Mouse (Mus musculus) liver, postnatal 0 days (tissue): ENCODE measurements around the gene Tcl1. TPM values are rescaled to one million over a fixed set of nuclear protein-coding genes. Genes with fewer than 3 reads are reported as not detected.

Experiments used
- ATAC-seq: fragments of 200-750 bp; cut with Nextera tagmentation; 2 replicates; pipeline ENCODE4 v1.8.0; 2017; ENCODE audit warnings: mild to moderate bottlenecking, moderate library complexity
- DNase-seq: peaks from one replicate; pipeline ENCODE4 v3.0.0-alpha.2; 2016
- H3K27ac ChIP-seq: fragments of 300-500 bp; sonication (generic); 2 replicates; pipeline ENCODE4 v1.5.1; 2014; ENCODE audit warnings: antibody characterized with exemption, moderate library complexity, mild to moderate bottlenecking, low read depth
- H3K27me3 ChIP-seq: fragments of 300-500 bp; sonication (generic); 2 replicates; pipeline ENCODE4 v1.6.1; 2014; ENCODE audit warnings: low read length, control low read depth, mixed read lengths; ENCODE audit not compliant: insufficient read depth
- H3K36me3 ChIP-seq: fragments of 300-500 bp; sonication (generic); replicated peaks from 2 replicates; pipeline ENCODE4 v1.6.1; 2014; ENCODE audit warnings: mild to moderate bottlenecking, control low read depth, low read length, moderate library complexity, mixed read lengths; ENCODE audit not compliant: insufficient read depth
- H3K4me1 ChIP-seq: fragments of 300-500 bp; sonication (generic); 2 replicates; pipeline ENCODE4 v1.6.1; 2014; ENCODE audit warnings: antibody characterized with exemption, mild to moderate bottlenecking, control low read depth; ENCODE audit not compliant: insufficient read depth
- H3K4me2 ChIP-seq: fragments of 300-500 bp; sonication (generic); 2 replicates; pipeline ENCODE4 v1.6.1; 2014; ENCODE audit warnings: low read depth, mild to moderate bottlenecking, low read length, moderate library complexity, mixed read lengths
- H3K4me3 ChIP-seq: fragments of 300-500 bp; sonication (generic); 2 replicates; pipeline ENCODE4 v1.5.1; 2014; ENCODE audit warnings: low read depth, low read length
- H3K9ac ChIP-seq: fragments of 300-500 bp; sonication (generic); replicated peaks from 2 replicates; pipeline ENCODE4 v1.6.1; 2014; ENCODE audit warnings: mild to moderate bottlenecking, moderate library complexity
- H3K9me3 ChIP-seq: fragments of 300-500 bp; sonication (generic); 2 replicates; pipeline ENCODE4 v1.6.1; 2016; ENCODE audit warnings: mild to moderate bottlenecking, control low read depth, low read length, mixed read lengths
- CTCF ChIP-seq: sonication (generic); IDR thresholded peaks from 2 replicates; pipeline ENCODE4 v1.5.1; 2016; ENCODE audit warnings: antibody characterized with exemption, low read depth
- EP300 ChIP-seq: IDR thresholded peaks from 2 replicates; pipeline ENCODE4 v1.6.1; 2016; ENCODE audit warnings: antibody characterized with exemption, low read depth, mild to moderate bottlenecking
- WGBS: fragments of 180-500 bp; shearing (Covaris S2); extraction: QIAGEN DNeasy Blood & Tissue Kit; methylation state at CpG from one replicate; pipeline ENCODE4 v1.1.7; 2014; ENCODE audit not compliant: insufficient replicate concordance; 5-methylcytosine and 5-hydroxymethylcytosine counted together
- polyA plus RNA-seq: library from polyadenylated mRNA; unstranded; fragments of >200 nt; fragmentation: Nextera tagmentation; extraction: Ambion mirVana; gene quantifications from 2 replicates; pipeline ENCODE4 v1.2.1, GENCODE M21; 2015

Gene Tcl1
- polyA plus RNA-seq, result not detected in 2 replicates

DNA sequence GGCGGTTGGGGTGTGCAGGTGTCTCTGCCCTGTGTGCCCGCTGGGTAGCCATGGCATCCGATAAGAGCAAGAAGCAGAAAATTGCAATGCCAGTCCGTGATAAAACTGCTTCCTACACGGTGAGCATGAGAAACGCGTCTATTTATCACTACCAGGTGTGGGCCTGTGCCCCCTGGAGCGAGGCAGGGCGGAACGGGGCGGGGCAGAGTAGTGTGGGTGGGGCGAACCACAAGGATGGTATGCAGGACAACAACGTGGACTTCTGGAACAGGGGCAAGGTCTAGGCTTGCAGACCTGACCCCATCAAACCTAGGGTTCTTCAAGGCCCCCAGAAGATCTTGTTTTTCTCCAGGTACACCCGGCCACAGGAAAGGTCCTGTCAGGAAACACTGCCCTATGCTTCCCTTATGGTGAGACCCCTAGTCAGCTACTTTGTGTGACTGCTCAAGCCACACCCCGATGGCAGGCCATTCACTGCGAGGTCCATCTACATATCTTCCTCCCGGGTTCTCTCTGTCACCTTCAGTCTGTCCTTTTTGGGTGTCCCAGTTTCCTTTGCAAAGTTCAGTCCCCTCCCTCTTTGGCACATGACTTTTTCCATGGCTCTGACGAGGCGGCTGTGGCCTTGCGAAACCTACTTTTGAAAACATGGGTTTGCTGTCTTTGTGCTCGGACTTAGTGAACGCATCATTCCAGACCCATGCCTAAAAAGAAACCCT is at the start of gene Tcl1:
Gene Tcl1, minus strand, starts transcription at position 193 of the 719 bp plus-strand sequence.
- no peaks in the 10 kb centered on the region for H3K9me3 ChIP-seq
- no peaks in the 10 kb centered on the region for H3K4me1 ChIP-seq
- H3K27ac ChIP-seq, result no peak within 1 kb of the TSS
- H3K4me2 ChIP-seq, result no peak within 1 kb of the TSS
- no peak for TF ChIP-seq CTCF
- TF ChIP-seq EP300, result no peak
- DNase-seq (no peak), ATAC-seq (no peak)
- H3K27me3 ChIP-seq, result no peaks in the 10 kb centered on the region
- WGBS, result 76% methylated on average over 22 of the region's 22 CpGs
- no peak within 1 kb of the TSS for H3K4me3 ChIP-seq
- no peaks in the 10 kb centered on the region for H3K36me3 ChIP-seq
- H3K9ac ChIP-seq, result no peak within 1 kb of the TSS

DNA sequence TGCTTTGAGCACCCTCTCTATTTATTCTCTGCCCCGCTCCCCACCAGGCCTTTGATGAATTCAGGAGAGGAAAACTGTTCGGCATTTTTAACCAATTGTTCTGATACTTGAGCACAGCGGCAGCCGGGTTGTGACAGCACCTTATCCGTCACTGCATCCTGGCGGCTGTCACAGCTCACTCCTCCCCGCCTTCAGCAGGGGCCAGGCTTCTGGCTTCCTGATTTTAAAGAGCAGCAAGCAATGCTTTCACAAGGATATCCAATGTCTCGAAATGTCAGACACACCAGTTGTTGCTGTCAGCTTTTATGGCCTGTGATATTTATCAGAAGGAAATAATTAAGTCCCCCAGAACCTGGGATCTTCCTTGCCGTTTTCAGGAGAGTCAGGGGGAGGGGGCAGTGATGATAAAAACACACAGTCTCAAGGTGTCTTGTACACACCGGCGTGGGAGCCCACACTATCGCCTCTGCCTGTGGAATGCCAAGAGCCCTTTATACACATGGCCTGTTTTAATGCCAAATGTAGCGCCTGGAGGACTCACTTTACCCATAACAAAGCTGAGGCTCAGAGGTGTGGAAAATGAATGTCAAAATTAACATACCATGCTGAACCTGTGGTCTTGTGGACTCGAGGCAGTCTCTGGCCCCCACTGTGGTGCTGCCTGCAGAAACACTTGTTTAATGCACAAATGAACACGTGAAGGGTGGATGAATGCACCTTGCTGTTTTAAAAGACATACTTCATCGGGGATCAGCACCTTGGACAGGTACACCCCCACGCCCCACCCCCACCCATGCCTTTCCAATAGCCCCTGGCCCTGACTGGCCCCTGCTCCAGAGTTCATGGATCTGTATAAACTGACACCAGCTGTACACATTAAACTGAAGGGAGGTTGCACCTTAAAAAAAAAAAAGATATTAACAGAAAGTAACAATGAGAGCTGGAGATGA is 48.7 kb upstream of the Tcl1 start:
- Histone ChIP-seq H3K9me3 (no peaks in the 10 kb centered on the region), H3K4me2 (no peak overlapping the region), H3K36me3 (no peaks in the 10 kb centered on the region), H3K9ac (no peak overlapping the region), H3K27me3 (no peaks in the 10 kb centered on the region), H3K4me1 (no peaks in the 10 kb centered on the region), H3K4me3 (no peak overlapping the region), H3K27ac (no peak overlapping the region)
- ATAC-seq (no peak), DNase-seq (no peak)
- WGBS, result 53% methylated on average over 17 of the region's 17 CpGs
- TF ChIP-seq CTCF, result no peak
- no peak for TF ChIP-seq EP300

DNA sequence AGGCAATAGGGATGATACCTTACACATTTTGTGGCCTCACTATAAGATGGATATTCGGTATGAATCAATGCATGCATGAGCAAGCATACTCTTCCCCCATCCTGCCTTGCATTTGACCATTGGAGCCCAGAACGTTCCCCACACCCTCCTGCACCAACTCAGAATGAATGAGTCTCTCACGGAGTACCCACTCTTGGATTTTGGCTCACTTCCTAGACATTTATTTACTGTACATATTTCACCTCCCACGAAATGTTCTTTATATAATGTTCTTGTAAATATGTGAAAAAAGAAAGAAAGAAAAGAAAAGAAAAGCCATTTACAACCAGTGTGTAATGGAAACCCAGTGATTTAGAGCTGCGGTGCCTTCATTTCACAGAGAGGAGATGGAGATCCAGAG is 44.5 kb upstream of the Tcl1 start:
- no peak overlapping the region for H3K9ac ChIP-seq
- no peaks in the 10 kb centered on the region for H3K27me3 ChIP-seq
- DNase-seq (no peak), ATAC-seq (no peak)
- 67% methylated on average over 5 of the region's 5 CpGs for WGBS
- H3K4me3 ChIP-seq, result no peak overlapping the region
- H3K4me1 ChIP-seq, result no peaks in the 10 kb centered on the region
- H3K9me3 ChIP-seq, result no peaks in the 10 kb centered on the region
- no peak for TF ChIP-seq CTCF
- H3K36me3 ChIP-seq, result no peaks in the 10 kb centered on the region
- no peak overlapping the region for H3K4me2 ChIP-seq
- no peak overlapping the region for H3K27ac ChIP-seq

DNA sequence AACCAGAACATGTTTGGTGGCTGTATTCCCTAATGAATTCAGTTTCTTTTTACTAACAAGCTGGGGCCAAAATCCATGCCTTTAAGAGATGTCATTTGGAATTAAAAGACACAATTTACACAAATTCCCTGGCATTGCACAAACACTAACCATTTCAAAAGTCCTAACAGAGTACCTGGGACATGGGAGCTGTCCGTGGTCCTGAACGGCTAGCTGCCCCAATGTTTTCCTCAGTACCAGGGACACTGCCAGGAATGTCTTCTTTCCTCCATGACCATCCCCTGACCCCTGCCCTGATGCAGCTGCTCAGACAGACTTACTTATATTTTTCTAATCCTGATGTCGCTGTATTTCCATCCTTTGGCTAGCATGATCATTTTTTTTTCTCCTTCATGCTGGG is 43.5 kb upstream of the Tcl1 start:
- H3K4me2 ChIP-seq, result no peak overlapping the region

DNA sequence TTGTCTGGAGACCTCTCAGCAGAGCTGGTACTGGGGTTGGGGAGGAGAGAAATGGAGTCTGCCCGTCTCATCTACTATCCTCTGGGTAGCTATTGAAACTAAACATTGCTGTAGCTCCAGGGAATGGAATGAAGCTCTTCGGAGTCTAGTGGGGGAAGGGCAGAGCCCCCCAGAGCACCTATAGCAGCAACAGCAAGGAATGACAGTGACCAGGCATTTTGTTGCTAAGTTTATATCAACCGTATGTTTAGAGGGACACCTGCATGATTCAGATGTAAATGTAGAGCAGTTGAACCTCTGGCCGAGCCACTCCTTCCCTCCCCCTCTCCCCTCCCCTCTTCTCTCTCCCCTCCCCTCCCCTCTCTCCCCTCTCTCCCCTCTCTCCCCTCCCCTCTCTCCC is 36.6 kb upstream of the Tcl1 start:
- 31% methylated on average over 4 of the region's 4 CpGs for WGBS
- no peak overlapping the region for H3K4me2 ChIP-seq
- DNase-seq (no peak), ATAC-seq (no peak)
- H3K4me1 ChIP-seq, result no peaks in the 10 kb centered on the region
- no peak overlapping the region for H3K9ac ChIP-seq
- H3K36me3 ChIP-seq, result no peaks in the 10 kb centered on the region
- no peaks in the 10 kb centered on the region for H3K9me3 ChIP-seq
- H3K27ac ChIP-seq, result no peak overlapping the region
- no peak overlapping the region for H3K4me3 ChIP-seq
- TF ChIP-seq EP300, result no peak
- TF ChIP-seq CTCF, result no peak
- H3K27me3 ChIP-seq, result no peaks in the 10 kb centered on the region

More for the DNA sequence above, 43.5 kb upstream of the Tcl1 start:
- Histone ChIP-seq H3K36me3 (no peaks in the 10 kb centered on the region), H3K27ac (no peak overlapping the region), H3K9ac (no peak overlapping the region), H3K4me1 (no peaks in the 10 kb centered on the region), H3K9me3 (no peaks in the 10 kb centered on the region), H3K27me3 (no peaks in the 10 kb centered on the region), H3K4me3 (no peak overlapping the region)
- WGBS, result 5% methylated on average over 3 of the region's 3 CpGs
- ATAC-seq (no peak), DNase-seq (peak; percentile 52)
- TF ChIP-seq CTCF (no peak), EP300 (no peak)

DNA sequence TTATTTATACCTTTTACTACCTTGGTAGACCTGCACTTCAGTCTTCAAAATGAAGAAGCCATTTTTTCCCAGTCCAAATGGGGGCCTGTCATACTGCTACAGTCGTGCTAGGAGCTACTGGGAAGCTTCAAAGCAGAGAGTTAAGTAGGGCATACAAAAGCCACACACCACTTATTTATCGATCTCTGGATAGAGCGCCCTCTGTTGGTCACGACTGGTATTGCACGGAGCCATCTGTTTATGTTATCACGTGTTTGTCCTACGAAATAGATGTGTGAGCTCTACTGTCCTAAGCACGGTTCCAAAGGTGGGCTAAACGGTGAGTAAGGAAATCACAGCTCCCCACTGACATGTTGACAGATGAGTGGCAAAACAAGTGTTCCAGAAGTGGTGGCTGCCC is 36.2 kb upstream of the Tcl1 start:
- Histone ChIP-seq H3K9me3 (no peaks in the 10 kb centered on the region), H3K4me3 (no peak overlapping the region), H3K4me1 (no peaks in the 10 kb centered on the region), H3K27me3 (no peaks in the 10 kb centered on the region), H3K36me3 (no peaks in the 10 kb centered on the region), H3K9ac (no peak overlapping the region), H3K27ac (no peak overlapping the region), H3K4me2 (no peak overlapping the region)
- 9% methylated on average over 9 of the region's 9 CpGs for WGBS
- peak; percentile 73 for TF ChIP-seq CTCF
- TF ChIP-seq EP300, result no peak
- DNase-seq (peak; percentile 34), ATAC-seq (no peak)
